Mouse (Mus musculus): ENCODE measurements around the gene Csmd2.

Csmd2 gene

GRCm38 (mm10) chr4:128368088-128368487 lies 380.4 kb downstream of the Csmd2 start:
- DNase-seq: no peak

GRCm38 (mm10) chr4:128371766-128372165 lies 384.1 kb downstream of the Csmd2 start:
- no peak for DNase-seq

- DNase-seq: no peak
Observed at GRCm38 (mm10) chr4:128373196-128373595, 385.5 kb downstream of the Csmd2 start.

- DNase-seq: no peak
Observed at GRCm38 (mm10) chr4:128374051-128374450, 386.4 kb downstream of the Csmd2 start.

- no peak for DNase-seq
Observed at GRCm38 (mm10) chr4:128378946-128379345, 391.3 kb downstream of the Csmd2 start.

GRCm38 (mm10) chr4:128381331-128381730 lies 393.7 kb downstream of the Csmd2 start:
- no peak for DNase-seq

GRCm38 (mm10) chr4:128383800-128384199 lies 396.1 kb downstream of the Csmd2 start:
- DNase-seq: no peak

- no peak for DNase-seq
Observed at GRCm38 (mm10) chr4:128391484-128391883, 403.8 kb downstream of the Csmd2 start.

GRCm38 (mm10) chr4:128392279-128392678 lies 404.6 kb downstream of the Csmd2 start:
- no peak for DNase-seq

GRCm38 (mm10) chr4:128393864-128394263 lies 406.2 kb downstream of the Csmd2 start:
- no peak for DNase-seq

- DNase-seq: no peak
Observed at GRCm38 (mm10) chr4:128396616-128397015, 409.0 kb downstream of the Csmd2 start.

GRCm38 (mm10) chr4:128397804-128398203 lies 410.1 kb downstream of the Csmd2 start:
- DNase-seq: no peak

GRCm38 (mm10) chr4:128398948-128399347 lies 411.3 kb downstream of the Csmd2 start:
- peak; percentile 37 for DNase-seq

GRCm38 (mm10) chr4:128400016-128400415 lies 412.4 kb downstream of the Csmd2 start:
- no peak for DNase-seq

GRCm38 (mm10) chr4:128401591-128401990 lies 413.9 kb downstream of the Csmd2 start:
- no peak for DNase-seq

GRCm38 (mm10) chr4:128402706-128403105 lies 415.0 kb downstream of the Csmd2 start:
- no peak for DNase-seq

- no peak for DNase-seq
Observed at GRCm38 (mm10) chr4:128405576-128405975, 417.9 kb downstream of the Csmd2 start.

- DNase-seq: no peak
Observed at GRCm38 (mm10) chr4:128407084-128407845, 419.6 kb downstream of the Csmd2 start.

GRCm38 (mm10) chr4:128411941-128412630 lies 424.4 kb downstream of the Csmd2 start:
- DNase-seq: no peak

GRCm38 (mm10) chr4:128414741-128415140 lies 427.1 kb downstream of the Csmd2 start:
- DNase-seq: no peak

- no peak for DNase-seq
Observed at GRCm38 (mm10) chr4:128419988-128420617, 432.4 kb downstream of the Csmd2 start.

- DNase-seq: no peak
Observed at GRCm38 (mm10) chr4:128422486-128422885, 434.8 kb downstream of the Csmd2 start.

GRCm38 (mm10) chr4:128425339-128425738 lies 437.7 kb downstream of the Csmd2 start:
- no peak for DNase-seq
